Comparison of ENCODE assay signal across 8 mouse cellular contexts in the genomic region with DNA sequence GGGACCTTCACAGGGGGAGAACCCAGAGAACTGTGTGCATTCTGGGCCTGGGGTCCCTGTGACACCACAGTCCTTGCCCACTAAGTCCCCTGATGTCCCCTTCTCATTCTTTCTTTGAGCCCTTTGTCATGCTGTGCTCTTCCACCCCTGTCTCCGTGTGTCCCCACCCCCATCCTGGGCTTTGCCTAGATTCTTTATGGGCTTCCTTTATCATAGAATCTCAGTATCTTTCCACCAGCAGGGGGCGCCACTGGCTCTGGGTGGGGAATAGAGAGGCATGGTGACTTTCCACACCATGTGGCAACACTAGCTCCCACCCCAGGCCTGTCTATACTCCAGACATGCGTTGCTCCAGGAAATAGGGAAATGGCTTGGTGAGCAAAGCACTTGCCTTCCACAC. TPM values are rescaled to one million over a fixed set of nuclear protein-coding genes. Genes with fewer than 3 reads are reported as not detected.
DNase-seq lines count a peak whose midpoint lies in the region; ATAC-seq and TF ChIP-seq lines count a peak whose summit lies in the region.

No protein-coding gene starts in this region.

- TF ChIP-seq CTCF in left cerebral cortex, adult 2 months (IDR thresholded peaks at IDR 0.05) = peak; percentile 76

- peak; percentile 83 to 85 for DNase-seq in gastrocnemius, adult 8-10 months (ENCODE audit: low spot score in 2 of 2)
- DNase-seq in hindlimb bud, embryonic 11.5 days (ENCODE audit: extremely low spot score, low read depth, low spot score) = peak; percentile 52
- peak; percentile 82 to 89 for DNase-seq in left cerebral cortex, adult 2 months (ENCODE audit: extremely low spot score in 1 of 2, low spot score in 2 of 2)
- DNase-seq in right cerebral cortex, adult 18-20 months = peak; percentile 86
- peak; percentile 79 for DNase-seq in urinary bladder, adult 2 months (ENCODE audit: low spot score)

- intact Hi-C loops in left cerebral cortex, adult 2 months (cut with DNase I) = loop anchor here (1.0 to 5.0 kb wide), 5 partner anchors 56 to 346 kb away; a partner anchor contains a TSS

- peak overlapping the region; percentile 57 for H3K27ac ChIP-seq in left cerebral cortex, adult 2 months

- H3K4me3 ChIP-seq in left cerebral cortex, adult 2 months = no peak overlapping the region

- peak; percentile 66 for ATAC-seq in activated CD4-positive, CD25-positive, alpha-beta regulatory T cell, adult 4 months
- peak; percentile 64 for ATAC-seq in common myeloid progenitor, adult 5-6 weeks (replicated peaks; ENCODE audit: low read depth, poor library complexity, severe bottlenecking)
- peak; percentile 69 for ATAC-seq in megakaryocyte, adult 5-6 weeks (ENCODE audit: poor library complexity, severe bottlenecking)

RNA-seq across cellular contexts. Expression of a gene that starts 46.1 kb away (rescaled TPM):
- 1 to 10 TPM; 4.2 to 4.6 TPM for polyA plus RNA-seq in activated CD4-positive, CD25-positive, alpha-beta regulatory T cell, adult 4 months (2017; shearing (Covaris generic))
- 11.6 and 11.7 TPM in 2 replicates for total RNA-seq in common myeloid progenitor, adult 5-6 weeks (2017)
- 10 to 100 TPM; 12.5 to 17.2 (median 14.5) TPM for total RNA-seq in gastrocnemius, adult 8-10 months (2022)
- 10 to 100 TPM; 15.5 to 16.3 TPM for total RNA-seq in left cerebral cortex, adult 2 months (2021)
- total RNA-seq in megakaryocyte, adult 5-6 weeks (2015) = 5.1 and 6.9 TPM in 2 replicates
- 5.8 and 6.1 TPM in 2 replicates for total RNA-seq in megakaryocyte, adult 5-6 weeks (2017)
- polyA plus RNA-seq in urinary bladder, adult 2 months (2012; rRNA removed) = 21.0 and 23.7 TPM in 2 replicates

RNA-seq across cellular contexts. Expression of a gene that starts 57.1 kb away (rescaled TPM):
- polyA plus RNA-seq in activated CD4-positive, CD25-positive, alpha-beta regulatory T cell, adult 4 months (2017; shearing (Covaris generic)) = not detected
- total RNA-seq in common myeloid progenitor, adult 5-6 weeks (2017) = under 0.01 TPM in 1 of 2 replicates, not detected in the other
- not detected for total RNA-seq in gastrocnemius, adult 8-10 months (2022)
- total RNA-seq in left cerebral cortex, adult 2 months (2021) = not detected
- total RNA-seq in megakaryocyte, adult 5-6 weeks (2015) = not detected in 2 replicates
- not detected in 2 replicates for total RNA-seq in megakaryocyte, adult 5-6 weeks (2017)
- polyA plus RNA-seq in urinary bladder, adult 2 months (2012; rRNA removed) = not detected in 2 replicates
